Mouse (Mus musculus) lung, postnatal 14 days (tissue): ENCODE results near the gene Gm5065.

Source experiments
- DNase-seq: peaks from one replicate; pipeline ENCODE4 v3.0.0; 2021

Gene Gm5065

DNA sequence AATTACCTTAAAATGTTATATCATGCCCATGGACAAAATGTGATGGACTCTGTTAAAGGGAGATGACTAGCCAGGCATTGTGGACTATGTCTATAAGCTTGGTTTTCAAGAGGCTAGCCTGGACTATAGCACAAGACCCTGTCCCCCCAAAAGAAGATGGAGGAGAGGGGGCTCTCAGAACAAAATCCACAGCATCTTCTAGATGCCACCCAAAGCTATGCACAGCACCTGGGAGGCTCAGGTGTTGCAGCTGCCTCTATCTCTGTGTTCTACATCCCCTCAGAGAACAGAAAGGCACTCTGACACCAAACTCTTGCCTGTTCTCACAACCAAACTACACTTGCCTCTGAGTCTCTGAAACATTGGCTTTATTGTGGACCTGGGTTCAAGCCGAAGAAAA, at the start of gene Gm5065:
Gene Gm5065 (plus strand): TSS at position 301 of the 400 bp plus-strand sequence.
- no peak for DNase-seq

DNA sequence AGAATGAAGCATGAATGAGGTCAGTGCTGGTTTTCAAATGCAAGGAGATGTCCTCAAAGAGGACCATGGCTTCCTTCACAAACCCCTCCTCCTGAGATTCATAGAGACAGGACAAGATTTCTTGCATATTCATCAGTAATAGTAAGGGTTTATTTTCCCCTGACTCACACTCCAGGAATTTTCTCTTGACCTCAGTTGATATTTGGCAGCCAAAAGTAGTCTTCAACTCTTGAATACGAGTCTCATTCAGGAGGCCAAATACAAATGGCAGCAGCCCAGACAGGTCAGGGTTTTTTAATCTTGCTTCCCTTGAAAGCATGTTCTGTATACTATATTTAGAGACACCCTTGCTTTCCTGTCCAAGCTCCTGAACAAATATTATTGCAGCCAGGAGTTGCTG, 22.8 kb upstream of the Gm5065 start:
- no peak for DNase-seq

DNA sequence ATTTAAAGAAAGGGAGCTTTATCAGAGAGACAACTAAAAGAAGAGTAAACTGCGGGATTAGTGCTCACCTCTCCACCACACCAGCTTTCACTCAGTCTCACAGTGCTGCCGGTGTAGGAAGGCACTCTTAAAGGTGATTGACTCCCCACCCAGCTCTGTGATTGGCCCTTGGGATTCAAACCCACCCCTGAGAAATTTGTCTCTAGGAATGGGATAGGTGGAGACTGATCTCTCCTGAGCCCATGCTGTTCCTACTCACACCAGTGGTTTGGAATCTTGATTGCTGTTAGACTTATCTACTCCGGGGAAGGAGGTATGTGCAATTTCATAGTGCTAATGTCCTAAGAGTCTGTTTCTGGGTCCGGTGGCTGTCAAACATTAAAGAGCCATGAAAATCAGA, 598 bp downstream of the Gm5065 start, which contains the start of gene Nlrp2:
Gene Nlrp2 (minus strand): TSS at position 101 of the 400 bp plus-strand sequence.
- DNase-seq, result no peak

DNA sequence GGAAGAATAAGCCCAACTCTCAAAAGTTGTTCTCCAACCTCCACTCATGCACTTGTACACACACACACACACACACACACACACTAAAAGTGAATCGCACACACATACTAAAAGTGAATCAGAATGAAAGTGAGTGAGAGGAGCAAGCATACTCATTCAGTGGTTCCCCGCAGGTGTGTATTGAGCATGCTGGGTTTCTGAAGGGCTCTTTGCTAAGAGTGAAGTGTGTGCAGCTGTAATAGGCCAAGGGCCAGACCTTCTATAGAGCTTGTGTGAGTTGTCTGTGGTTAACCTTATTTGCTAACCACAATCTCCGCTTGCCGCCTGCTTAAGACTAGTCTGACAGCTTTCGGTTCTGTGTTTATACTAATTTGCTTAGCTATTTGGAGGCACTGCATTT, 13.3 kb downstream of the Gm5065 start:
- DNase-seq, result no peak

GRCm38 (mm10) chr7:5366724-5367123, 16.4 kb downstream of the Gm5065 start:
- no peak for DNase-seq

- no peak for DNase-seq
These were observed 55.9 kb downstream of the Gm5065 start for GRCm38 (mm10) chr7:5406201-5406600.
